Mouse (Mus musculus): ENCODE results near the gene Tmsb15b1. TPM values are rescaled to one million over a fixed set of nuclear protein-coding genes. Genes with fewer than 3 reads are reported as not detected.

Tmsb15b1 gene
- total RNA-seq (2023): 1 to 10 TPM in 1 of 2 experiments, not detected in 1; 3.3 TPM

DNA sequence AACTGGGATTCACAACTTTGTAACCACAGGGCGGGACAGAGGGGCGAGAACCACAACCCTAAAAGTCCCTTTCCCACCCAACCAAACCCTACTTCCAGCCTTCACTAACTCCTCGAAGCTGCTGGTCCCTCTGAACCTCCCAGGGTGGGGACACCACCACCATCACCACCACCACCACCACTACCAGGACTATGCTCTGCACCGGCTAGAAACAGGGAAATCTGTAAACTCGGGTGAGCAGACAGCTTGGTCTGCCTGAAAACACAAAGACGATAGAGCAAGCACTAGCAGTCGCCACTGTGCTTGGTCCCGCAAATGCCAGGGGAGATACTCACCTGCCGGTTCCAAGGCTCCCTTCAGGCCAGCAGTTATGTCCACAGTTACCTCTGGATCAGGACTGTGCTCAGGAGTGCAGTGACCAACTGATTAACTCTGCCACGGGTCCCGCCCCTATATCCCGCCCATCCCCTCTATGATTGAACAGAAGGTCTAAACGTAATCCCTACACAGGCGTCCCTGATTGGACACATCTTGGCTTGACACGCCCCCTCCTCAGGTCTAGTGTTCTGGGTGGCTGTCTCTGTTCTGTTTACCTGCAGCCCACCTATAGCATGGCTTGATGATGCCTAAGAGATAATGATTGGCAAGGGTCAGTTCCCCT lies at the start of gene Tmsb15b1, which contains the start of gene Tmsb15l:
Gene Tmsb15b1 (minus strand): TSS at position 451 of the 661 bp plus-strand sequence.
Gene Tmsb15l (minus strand): TSS at position 446 of the 661 bp plus-strand sequence.

DNA sequence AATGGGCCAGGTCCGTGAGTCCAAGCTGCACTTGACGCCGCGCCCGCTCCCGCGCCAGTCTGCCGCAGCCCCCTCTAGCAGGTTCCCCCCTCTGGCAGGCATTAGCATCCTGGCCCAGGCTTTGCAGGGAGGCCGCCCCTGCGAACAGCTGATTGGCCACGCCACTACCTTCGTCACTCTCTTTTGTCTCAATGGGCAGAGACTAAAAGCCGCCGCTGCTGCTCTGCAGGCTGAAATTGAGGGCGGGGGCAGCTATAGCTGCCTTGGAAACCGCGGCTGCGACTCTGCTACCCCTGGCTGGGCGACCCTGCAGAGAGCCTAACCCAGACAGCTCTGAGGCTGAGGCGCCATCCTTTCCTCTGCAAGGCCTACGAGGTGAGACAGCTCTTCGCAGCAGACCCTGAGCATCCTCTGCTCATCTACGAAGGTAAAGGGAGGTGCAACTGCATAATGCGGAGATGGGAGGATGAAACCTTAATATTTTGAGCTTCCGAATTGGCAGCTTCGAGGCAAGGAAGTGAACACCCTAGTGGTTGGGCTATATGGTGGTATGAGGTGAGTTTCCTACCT lies 16.4 kb upstream of the Tmsb15b1 start, which contains the start of gene Zcchc18:
Gene Zcchc18 (plus strand): TSS at position 178 of the 570 bp plus-strand sequence.

DNA sequence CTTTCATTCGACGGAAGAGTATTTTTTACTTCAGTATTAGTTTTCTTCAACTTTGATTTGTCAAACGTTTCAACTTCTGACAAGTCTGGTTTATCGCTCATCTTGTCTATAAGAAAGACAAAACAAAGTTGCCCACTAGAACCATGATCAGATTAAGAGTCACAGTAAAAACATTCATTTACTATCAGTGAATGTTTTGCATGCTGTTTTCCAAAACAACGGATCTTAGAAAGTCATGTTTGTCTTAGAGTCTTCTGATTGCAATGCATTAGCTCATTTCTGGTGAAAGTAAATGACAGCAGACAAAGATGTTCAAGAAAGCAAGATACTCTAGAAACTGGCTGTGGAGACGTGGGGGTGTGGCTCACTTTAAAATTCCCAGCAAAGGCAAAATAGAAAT lies 1.3 kb downstream of the Tmsb15b1 start, which contains the start of gene Tmsb15b2:
Gene Tmsb15b2 (minus strand): TSS at position 101 of the 400 bp plus-strand sequence.

DNA sequence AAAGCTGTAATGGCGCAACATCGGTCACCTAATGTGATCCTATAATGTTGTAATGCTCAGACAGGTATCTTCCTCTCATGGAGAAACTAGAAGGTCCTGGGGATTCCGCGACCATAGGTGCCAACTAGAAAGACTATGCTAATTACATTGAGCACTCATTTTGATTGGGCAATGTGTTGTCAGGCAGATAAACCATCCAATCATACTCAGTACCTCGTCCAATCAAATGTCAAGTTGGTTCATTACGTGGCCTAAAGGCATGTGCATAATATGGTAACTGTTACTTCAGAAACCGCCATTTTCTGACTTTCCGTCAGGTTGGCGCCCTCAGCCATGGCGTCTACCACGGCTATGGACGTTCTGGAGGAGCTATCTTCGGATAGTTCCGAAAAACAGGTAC lies 49.6 kb downstream of the Tmsb15b1 start, which contains the start of gene H2bfm:
Gene H2bfm (plus strand): TSS at position 295 of the 400 bp plus-strand sequence.

Other genes with a start within 250 kb of the Tmsb15b1 start
- 10 to 100 TPM; 86.6 to 92.3 TPM for gene Morf4l2, start 233.2 kb downstream of the Tmsb15b1 start, total RNA-seq (2023)
- not detected for gene Glra4, start 196.7 kb downstream of the Tmsb15b1 start, total RNA-seq (2023)
- gene Plp1, start 154.2 kb downstream of the Tmsb15b1 start, total RNA-seq (2023): under 1 TPM; 0.24 TPM
- not detected for gene Rab9b, start 108.1 kb downstream of the Tmsb15b1 start, total RNA-seq (2023)
- gene H2bfm, start 49.5 kb downstream of the Tmsb15b1 start, total RNA-seq (2023): not detected
- gene Tmsb15b2, start 1.4 kb downstream of the Tmsb15b1 start, total RNA-seq (2023): 1 to 10 TPM; 2.6 to 7.0 TPM
- not detected for gene Tmsb15l, start within 50 bp of the Tmsb15b1 start, total RNA-seq (2023)
- under 1 TPM; 0.13 to 0.18 TPM for gene Zcchc18, start 16.3 kb upstream of the Tmsb15b1 start, total RNA-seq (2023)
- 10 to 100 TPM in 1 of 2 experiments, 1 to 10 TPM in 1; 2.6 to 11.0 TPM for gene Slc25a53, start 61.4 kb upstream of the Tmsb15b1 start, total RNA-seq (2023)
- gene Fam199x, start 72.7 kb upstream of the Tmsb15b1 start, total RNA-seq (2023): 1 to 10 TPM; 2.4 to 3.1 TPM
- gene Esx1, start 145.2 kb upstream of the Tmsb15b1 start, total RNA-seq (2023): not detected

Measured in neutrophil, adult 59 days (primary cell).